Mouse (Mus musculus) olfactory bulb, adult 2 months (tissue): ENCODE measurements at regions not wholly inside any gene's neighbourhood (a gene's known extent, or its start where the extent isn't known, plus 50 kb on each side); places are given as distances from the start of the nearest gene placed in this dataset.

ENCODE experiments used
- CTCF ChIP-seq: fragments of 200-500 bp; IDR thresholded peaks from 2 replicates; pipeline ENCODE4 v1.5.1; 2012; ENCODE audit warnings: low read depth, mild to moderate bottlenecking, low read length, moderate library complexity; ENCODE audit not compliant: insufficient read depth
- POLR2A ChIP-seq: fragments of 200-500 bp; IDR thresholded peaks from 2 replicates; pipeline ENCODE4 v1.6.1; 2012; ENCODE audit warnings: mild to moderate bottlenecking, low read depth, low read length, moderate library complexity; ENCODE audit not compliant: insufficient read depth

- TF ChIP-seq CTCF = no peak
- TF ChIP-seq POLR2A = no peak
These were observed 172.0 kb upstream of the Six2 start for GRCm38 (mm10) chr17:85859926-85860707.
